Mouse (Mus musculus): ENCODE measurements around the gene Diaph2.
"Not testable (repeated sequence)": the region's sequence is repeated elsewhere in the genome, so short reads cannot be mapped to it uniquely, and the experiment has no call there.

The Diaph2 gene

DNA sequence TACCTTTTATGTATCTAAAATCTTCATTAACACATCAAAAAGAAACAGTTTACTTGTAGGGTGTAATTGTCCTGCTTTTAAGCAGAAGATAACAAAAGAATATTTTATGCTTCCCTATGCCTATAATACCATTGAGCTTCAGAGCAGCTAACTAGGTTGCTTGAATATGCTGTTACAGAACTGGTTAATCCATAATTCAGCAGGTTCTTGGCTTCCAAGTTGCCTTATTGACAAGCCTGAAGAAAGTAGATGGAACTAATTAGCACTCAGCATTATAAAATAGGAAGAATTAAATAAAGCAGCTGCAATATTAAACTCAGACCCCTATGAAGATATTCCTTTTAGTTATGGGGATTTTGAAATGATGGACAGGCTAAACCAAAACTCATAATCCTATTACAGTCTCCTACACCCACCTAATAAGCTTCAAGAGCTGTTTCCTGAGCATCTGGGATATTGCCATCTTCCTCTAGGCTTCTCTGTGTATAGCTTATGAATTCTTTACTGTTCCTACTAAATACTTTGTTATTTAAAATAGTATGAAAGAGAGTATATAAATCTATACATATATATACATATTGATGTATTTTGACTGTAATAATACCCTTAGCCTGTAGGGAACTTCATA, 601.4 kb downstream of the Diaph2 start:
- no peak for DNase-seq

DNA sequence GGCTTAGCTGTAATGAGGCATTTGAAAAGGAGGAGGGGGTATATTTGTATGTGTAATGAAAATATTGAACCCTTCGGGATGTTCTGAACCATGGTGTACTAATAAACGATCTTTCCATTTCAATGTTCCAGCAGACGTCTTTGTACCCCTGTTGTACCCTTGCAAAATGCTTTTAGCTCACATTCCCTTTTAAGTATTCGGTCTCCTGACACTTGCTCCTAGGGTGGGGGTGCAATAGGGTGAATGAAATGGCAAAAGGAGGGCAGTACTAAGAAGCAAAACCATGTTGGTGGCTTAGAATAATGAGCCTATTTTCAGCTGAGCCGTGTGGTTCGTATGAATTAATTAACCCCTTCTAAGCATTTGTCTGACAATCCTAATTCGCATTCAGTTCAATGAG, 601.9 kb downstream of the Diaph2 start:
- DNase-seq: no peak

DNA sequence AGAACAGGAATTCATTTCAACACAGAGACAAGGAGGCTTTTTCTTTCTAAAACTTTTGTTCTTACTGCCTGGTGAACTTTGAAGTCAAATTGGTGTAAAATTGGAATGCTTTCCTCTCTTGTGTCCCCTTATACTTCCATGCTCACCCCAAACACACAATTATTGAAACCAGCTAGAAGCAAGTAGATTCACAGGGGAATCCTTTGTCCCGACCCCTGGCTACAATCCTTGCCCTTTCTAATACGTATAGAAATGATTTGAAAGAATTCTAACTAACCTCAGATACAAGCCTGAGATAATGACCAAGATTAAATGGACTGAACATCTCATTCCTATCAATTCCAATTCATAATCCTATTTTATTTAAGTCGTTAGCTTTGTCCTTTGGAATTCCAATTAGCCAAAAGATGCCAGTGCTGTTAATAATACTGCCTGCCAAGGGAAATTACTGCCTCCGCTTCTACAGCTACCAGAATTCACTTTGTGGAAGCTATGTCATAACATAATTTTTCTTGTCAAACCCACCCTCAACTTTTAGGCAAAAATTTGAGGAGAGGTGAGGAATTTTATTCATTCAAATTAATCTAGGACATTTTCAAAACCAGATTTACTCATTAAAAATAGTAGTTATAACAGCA, 644.1 kb downstream of the Diaph2 start:
- no peak for DNase-seq

DNA sequence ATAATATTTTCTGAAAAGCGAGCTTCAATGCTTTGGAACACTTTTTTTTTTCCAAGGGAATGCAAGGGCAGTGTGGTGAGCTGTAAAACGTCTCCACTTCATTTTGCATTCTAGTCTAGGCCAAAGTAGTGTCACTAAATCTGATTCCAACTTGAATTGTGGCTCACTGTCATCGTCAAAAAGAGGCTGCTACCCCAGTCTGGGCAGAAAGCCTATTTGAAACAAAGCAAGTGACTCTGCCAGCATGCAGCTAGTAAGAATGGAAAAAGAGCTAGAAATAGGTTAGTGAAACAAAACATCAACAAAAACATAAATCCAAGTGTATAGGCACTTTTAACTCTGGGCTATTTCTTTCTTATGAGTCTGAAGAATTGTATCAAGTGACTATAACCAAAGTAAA, 653.7 kb downstream of the Diaph2 start:
- DNase-seq: no peak

DNA sequence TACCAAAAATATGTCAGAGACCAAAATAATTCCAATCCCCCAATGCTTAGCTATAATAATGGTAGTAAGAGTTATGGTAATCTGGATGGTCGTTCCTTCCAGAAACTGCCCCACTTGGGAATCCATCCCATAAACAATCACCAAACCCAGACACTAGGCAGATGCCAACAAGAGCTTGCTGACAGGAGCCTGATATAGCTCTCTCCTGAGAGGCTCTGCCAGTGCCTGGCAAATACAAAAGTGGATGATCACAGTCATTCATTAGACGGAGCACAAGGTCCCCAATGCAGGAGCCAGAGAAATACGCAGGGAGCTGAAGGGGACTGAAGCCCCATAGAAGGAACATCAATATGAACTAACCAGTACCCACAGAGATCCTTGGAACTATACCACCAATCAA, 657.9 kb downstream of the Diaph2 start:
- not testable (repeated sequence) for DNase-seq

DNA sequence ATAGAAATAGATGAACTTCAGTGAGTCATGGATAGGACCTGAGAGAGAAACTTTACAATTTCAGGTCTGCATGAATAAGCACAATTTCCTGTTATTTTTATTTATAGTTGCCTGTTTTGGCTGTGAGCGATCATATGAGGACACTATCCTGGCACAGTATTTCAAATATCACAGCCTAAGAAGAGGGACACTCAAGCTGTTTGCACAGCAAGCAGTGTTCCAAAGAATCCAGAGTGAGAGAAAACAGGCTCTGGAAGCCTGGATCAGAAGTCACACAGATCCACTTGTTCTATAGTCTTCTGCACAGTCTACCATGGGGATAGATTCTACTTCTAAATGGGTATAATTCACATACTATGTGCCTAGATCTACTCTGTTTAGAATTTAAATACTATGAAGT, 659.4 kb downstream of the Diaph2 start:
- no peak for DNase-seq

DNA sequence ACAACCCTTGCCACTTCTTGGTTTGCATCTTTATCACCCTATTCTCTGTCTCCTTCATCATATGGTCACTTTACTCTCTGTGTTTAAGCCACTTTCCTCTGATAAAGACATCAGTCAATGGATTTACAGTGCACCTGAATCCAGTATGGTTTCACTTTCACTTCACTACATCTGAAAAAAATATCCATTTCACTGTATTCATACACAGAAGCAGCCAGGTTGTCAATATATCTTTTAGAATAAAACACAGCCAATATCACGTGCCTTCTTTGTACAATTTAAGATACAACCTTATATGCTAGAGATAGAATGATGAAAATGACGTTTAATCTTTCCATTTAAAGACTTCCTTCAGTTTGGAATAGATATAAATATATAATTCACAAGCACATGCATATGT, 673.6 kb downstream of the Diaph2 start:
- DNase-seq: no peak

DNA sequence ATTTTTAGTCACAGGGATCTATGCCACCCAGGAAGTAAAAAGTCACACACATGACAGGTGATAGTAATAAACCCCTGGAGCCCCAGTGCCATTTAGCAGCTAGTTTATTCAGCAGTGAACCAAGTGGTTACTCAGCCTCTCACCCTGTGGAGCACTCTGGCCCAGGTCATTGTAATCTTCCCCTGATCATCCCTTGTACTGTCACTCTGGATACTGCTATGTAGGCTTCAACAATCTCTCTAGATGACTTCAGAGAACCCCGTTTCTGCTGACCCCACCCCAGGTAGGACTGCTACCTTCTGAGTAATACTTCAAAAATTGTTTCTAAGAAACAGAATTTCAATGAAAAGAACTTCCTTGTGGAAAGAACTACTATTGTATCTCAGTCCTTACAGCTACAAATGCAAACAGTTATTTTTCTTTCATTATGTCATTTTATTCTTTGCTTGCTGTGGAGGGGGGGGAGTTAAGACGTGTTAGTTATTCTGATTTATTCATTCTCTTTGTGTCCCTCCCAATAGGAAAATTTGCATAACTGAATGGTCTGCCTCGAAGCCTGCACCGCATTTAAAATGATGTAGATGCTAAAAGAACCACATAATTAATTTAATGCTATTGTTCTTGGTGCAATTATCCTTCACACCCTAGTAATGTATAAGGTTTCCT, 702.4 kb downstream of the Diaph2 start:
- DNase-seq: no peak

DNA sequence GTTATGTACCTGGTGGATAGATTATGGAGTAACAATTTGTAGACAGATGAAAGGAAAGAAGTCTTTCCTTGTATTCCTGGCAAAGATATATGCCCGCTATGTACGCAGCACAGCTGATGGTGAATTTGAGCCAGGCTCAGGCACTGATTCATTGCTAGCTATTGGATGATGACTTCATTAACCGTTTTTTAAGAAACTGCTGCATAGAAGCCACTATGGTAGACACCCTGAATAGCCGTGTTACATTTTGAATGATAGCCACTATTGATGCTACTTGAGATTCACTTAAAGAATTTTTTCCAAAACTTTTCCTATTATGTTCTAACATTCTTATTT, 702.9 kb downstream of the Diaph2 start:
- no peak for DNase-seq

DNA sequence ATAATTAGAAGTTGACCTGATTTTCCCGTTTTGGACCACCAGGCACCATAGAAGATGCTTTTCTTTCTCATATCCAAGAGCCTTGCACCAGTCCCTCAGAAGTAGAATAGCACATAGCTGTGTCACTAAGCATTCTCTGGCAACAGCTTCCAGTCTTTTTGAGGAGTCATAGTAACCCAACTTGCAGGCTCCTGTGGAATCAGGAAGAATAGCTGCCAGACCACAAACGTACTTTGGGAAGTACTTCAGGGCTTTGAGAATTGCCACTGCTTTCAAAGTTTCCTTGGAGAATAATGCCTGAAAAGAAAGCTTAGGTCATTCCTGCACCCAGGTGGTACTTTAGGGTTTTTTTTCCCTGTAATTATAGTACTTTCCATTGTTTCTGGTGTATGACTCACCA, 723.6 kb downstream of the Diaph2 start:
- DNase-seq: no peak

DNA sequence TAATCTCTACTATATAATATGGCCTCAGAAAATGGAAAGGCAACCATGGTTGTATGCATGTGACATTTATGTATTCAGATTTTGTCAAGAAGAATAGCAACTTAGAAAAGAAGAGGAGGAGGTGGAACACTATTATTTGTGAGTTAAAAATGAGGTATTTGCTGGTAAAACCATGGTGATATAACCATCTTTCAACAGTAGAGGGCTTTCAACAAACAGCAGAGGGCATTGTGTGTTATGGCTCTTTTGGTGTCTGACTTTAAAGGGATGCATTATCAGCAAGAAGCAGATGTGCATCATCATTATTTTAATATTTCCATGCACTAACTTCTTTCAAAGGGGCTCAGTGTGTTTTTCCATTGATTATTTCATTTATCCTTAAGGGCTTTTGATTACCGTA, 731.3 kb downstream of the Diaph2 start:
- no peak for DNase-seq

DNA sequence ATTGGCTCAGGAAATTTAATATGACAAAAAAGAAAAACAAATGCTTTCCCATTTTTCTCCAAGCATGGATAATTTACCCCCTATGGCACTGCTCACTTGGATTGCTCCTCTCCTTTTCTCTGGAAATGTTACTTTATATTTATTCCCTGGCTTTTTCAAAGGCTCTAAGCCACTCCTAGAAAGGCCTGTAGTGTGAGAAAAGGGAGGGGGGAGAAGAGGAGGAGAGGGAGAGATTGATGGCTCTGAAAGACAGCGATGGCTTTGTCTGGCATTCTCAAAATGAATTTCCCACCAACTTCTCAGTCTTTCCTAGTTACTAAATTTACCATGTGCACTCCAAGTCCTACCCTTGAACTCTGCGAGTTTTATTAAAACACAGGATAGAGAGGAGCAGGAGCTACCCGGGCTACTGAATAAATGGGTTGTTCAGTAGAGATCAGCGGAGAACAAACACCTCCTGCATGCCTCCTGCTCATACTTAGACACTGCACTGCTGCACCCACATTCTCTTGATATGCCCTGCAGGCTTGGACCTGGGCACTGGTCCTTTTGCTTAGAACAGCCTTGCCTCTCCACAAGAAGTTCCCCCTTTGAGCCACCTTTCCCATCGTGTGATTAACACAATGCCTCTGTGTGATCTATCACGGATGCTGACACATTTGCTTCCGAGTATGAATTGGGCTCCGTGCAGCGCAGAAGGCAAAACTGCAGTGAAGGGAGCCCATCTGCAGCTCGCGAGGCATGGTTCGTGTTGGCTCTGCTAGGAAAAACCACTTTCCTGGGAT, 753.3 kb downstream of the Diaph2 start:
- DNase-seq: no peak

DNA sequence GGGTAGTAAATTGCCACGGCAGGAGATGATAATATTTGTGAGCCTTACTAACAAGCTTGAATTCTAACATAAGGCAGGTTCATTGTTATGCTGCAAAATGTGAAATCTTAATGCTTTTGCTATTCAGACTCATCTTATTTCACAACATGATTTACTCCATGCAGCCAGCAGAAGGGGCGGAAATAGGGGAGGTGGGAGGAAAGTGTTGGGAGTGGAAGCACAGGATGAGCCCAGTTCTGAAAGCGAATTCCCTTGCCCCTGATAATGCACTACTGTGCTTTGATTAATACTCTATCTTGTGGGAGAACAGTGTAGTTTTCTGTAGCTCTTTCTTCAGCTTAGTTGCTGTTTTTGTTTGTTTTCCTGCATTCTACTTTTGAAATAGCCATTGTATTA, 753.9 kb downstream of the Diaph2 start:
- no peak for DNase-seq

DNA sequence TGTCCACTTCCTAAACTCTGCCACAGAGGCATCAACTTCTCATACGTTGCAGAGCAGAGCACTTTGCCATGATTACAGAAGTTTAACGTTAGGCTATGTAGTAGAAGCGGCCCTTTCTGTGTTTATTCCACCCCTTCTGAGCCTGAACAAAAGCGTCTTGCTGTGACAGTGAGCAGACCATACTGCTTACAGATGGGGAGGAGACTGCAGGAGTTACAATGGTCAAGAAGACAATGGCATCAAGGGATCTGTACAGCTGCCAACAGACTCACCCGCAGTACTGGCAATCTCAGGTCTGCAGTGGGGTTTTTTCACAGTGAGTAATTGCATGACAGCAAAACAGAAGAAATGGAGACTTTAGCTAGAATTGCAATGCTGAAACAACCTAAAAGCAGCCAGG, 756.1 kb downstream of the Diaph2 start:
- no peak for DNase-seq
